Mouse (Mus musculus) ES-E14 (cell line): ENCODE data around the gene Pnkd. TPM values are rescaled to one million over a fixed set of nuclear protein-coding genes. Genes with fewer than 3 reads are reported as not detected.
A peak's percentile ranks its signal among the peaks of the same experiment; 100 is the strongest.
"Not testable (repeated sequence)": the region's sequence is repeated elsewhere in the genome, so short reads cannot be mapped to it uniquely, and the experiment has no call there.

Experiments
- DNase-seq: peaks from one replicate; pipeline ENCODE4 v3.0.0-alpha.2; 2013; ENCODE audit warnings: low read depth, low spot score
- H3K27ac ChIP-seq: 2 replicates; pipeline ENCODE4 v1.5.1; 2012; ENCODE audit warnings: low read depth, mild to moderate bottlenecking, low read length, moderate library complexity, mixed read lengths; ENCODE audit not compliant: poor library complexity, insufficient read depth, severe bottlenecking
- H3K36me3 ChIP-seq: 2 replicates; pipeline ENCODE4 v1.6.1; 2012; ENCODE audit warnings: mild to moderate bottlenecking, low read length, moderate library complexity, mixed read lengths; ENCODE audit not compliant: control insufficient read depth, poor library complexity, insufficient read depth, severe bottlenecking
- H3K4me1 ChIP-seq, 2 experiments: fragments of 150-350 bp in 1 of 2; sonication (generic) in 1 of 2; 2 replicates each; pipeline ENCODE4 v1.6.1; 2012; ENCODE audit warnings: low read length in 2 of 2, mild to moderate bottlenecking in 1 of 2, mixed read lengths in 1 of 2; ENCODE audit not compliant: control insufficient read depth in 2 of 2, insufficient read depth in 2 of 2, poor library complexity in 1 of 2
- H3K4me3 ChIP-seq, 2 experiments: fragments of 150-350 bp in 1 of 2; sonication (generic) in 1 of 2; 2 replicates each; pipeline ENCODE4 v1.5.1; 2012; ENCODE audit warnings: low read length in 2 of 2, low read depth in 1 of 2, mild to moderate bottlenecking in 1 of 2, mixed read lengths in 1 of 2; ENCODE audit not compliant: insufficient read depth in 1 of 2, poor library complexity in 1 of 2, severe bottlenecking in 1 of 2
- H3K9ac ChIP-seq: 2 replicates; pipeline ENCODE4 v1.6.1; 2012; ENCODE audit warnings: low read depth, mild to moderate bottlenecking, low read length, mixed read lengths; ENCODE audit not compliant: poor library complexity, insufficient read depth, severe bottlenecking
- H3K9me3 ChIP-seq: fragments of 150-350 bp; sonication (generic); 2 replicates; pipeline ENCODE4 v1.6.1; 2012; ENCODE audit warnings: low read depth, mild to moderate bottlenecking, low read length; ENCODE audit not compliant: control insufficient read depth, insufficient read depth
- CHD2 ChIP-seq: IDR thresholded peaks from 2 replicates; pipeline ENCODE4 v1.6.1; 2014; ENCODE audit warnings: mild to moderate bottlenecking, low read depth, low read length, inconsistent platforms
- HCFC1 ChIP-seq: IDR thresholded peaks from 2 replicates; pipeline ENCODE4 v1.6.1; 2012; ENCODE audit warnings: low read length, inconsistent platforms, borderline replicate concordance; ENCODE audit not compliant: insufficient read depth
- MAFK ChIP-seq: IDR thresholded peaks from 2 replicates; pipeline ENCODE4 v1.6.1; 2014; ENCODE audit warnings: mild to moderate bottlenecking, low read depth, low read length, inconsistent platforms; ENCODE audit not compliant: insufficient read depth
- ZC3H11A ChIP-seq: IDR thresholded peaks from 2 replicates; pipeline ENCODE4 v1.6.1; 2012; ENCODE audit warnings: low read depth, mild to moderate bottlenecking, inconsistent platforms, low read length, borderline replicate concordance
- ZNF384 ChIP-seq: IDR thresholded peaks from 2 replicates; pipeline ENCODE4 v1.6.1; 2012; ENCODE audit warnings: low read depth, low read length, inconsistent platforms
- in situ Hi-C, 2 experiments: fragments of 600-800 bp; cut with MboI; formaldehyde crosslinking; loops; one replicate each; pipeline ENCODE4 v1.15.1; 2025; ENCODE audit warnings: low sequenced_read_pairs in 2 of 2, inconsistent platforms in 1 of 2; ENCODE audit not compliant: unreplicated experiment in 2 of 2
- total RNA-seq: library from RNA; depleted of rRNA; stranded (reverse); fragments of 300-350 nt; gene quantifications from 2 replicates; pipeline ENCODE4 v1.2.3, GENCODE M21; 2012

Pnkd gene
- total RNA-seq, 1 experiment, result 63.9 TPM

DNA sequence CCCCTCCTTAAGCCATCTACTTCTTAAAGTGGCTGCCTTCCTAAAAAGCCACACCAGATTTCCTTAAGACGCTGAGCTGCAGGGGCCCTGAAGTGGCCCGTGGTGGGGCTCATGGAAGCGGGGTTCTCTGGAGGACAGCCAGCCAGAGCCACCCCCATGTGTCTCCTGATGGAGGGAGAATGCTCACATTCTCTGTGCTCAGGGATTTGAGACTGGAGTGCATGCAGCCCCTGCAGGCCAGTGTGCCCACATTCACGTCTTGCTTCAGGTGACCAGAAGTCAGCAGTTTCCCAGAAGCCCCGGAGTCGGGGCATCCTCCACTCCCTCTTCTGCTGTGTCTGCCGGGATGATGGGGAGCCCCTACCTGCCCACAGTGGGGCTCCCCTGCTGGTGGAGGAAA is 108.3 kb downstream of the Pnkd start:
- no peak overlapping the region for H3K27ac ChIP-seq
- TF ChIP-seq ZC3H11A (no peak), ZNF384 (no peak), MAFK (no peak), CHD2 (no peak), HCFC1 (no peak)
- peaks cover 0 to 20% of the 10 kb centered on the region in 2 experiments; a peak in 2 of 4 replicates for H3K4me1 ChIP-seq
- H3K36me3 ChIP-seq, result peaks cover 14% of the 10 kb centered on the region; the same call in 1 of the 2 replicates
- peak overlapping the region in 1 of 2 experiments; percentile 26; a peak in 1 of 4 replicates for H3K4me3 ChIP-seq
- peak overlapping the region; percentile 21; the same call in 1 of the 2 replicates for H3K9ac ChIP-seq
- in situ Hi-C loops, result no loop called here
- no peaks in the 10 kb centered on the region for H3K9me3 ChIP-seq
- no peak for DNase-seq

DNA sequence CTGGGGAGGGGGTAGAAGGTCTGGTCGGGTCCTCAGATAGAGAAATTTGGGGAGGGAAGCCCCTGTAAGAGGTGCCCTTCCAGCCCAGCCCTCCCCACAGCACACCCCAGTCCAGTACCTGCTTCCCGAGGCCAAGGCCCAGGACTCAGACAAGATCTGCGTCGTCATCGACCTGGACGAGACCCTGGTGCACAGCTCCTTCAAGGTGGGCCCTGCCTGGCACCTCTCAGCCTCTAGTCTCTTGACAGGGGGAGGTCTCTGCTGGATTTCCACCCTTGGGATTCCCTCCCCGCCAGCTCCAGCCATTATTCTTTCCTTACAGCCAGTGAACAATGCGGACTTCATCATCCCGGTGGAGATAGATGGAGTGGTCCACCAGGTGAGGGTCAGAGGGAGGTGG is 109.0 kb downstream of the Pnkd start:
- Histone ChIP-seq H3K27ac (no peak overlapping the region), H3K36me3 (peaks cover 14% of the 10 kb centered on the region; the same call in 1 of the 2 replicates), H3K9me3 (no peaks in the 10 kb centered on the region), H3K4me1 (peaks cover 0 to 20% of the 10 kb centered on the region in 2 experiments; a peak in 2 of 4 replicates), H3K4me3 (no peak overlapping the region), H3K9ac (no peak overlapping the region)
- in situ Hi-C loops, result no loop called here
- TF ChIP-seq HCFC1 (no peak), MAFK (no peak), CHD2 (no peak), ZC3H11A (no peak), ZNF384 (no peak)
- DNase-seq, result no peak

DNA sequence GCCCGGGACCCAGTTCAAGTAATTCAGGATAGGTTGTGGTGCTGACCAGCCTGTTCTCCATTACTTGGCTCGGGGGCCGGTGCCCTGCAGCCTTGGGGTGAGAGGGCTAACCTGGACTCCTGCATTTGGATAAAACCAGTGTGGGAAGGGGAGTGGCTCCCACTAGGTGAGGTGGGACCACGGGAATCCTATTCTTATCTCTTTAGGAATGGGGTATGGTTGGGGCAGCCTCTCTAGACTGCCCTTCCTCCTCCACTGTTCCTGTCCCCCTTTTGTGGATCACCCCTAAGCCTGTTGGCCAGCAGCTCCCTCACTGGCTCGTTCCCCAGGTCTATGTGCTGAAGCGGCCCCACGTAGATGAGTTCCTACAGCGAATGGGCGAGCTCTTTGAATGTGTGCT is 109.6 kb downstream of the Pnkd start:
- in situ Hi-C loops, result no loop called here
- H3K27ac ChIP-seq, result no peak overlapping the region
- no peak for DNase-seq
- peaks cover 14% of the 10 kb centered on the region; the same call in 1 of the 2 replicates for H3K36me3 ChIP-seq
- H3K9me3 ChIP-seq, result no peaks in the 10 kb centered on the region
- H3K4me1 ChIP-seq, result peaks cover 0 to 17% of the 10 kb centered on the region in 2 experiments; a peak in 2 of 4 replicates
- no peak overlapping the region for H3K9ac ChIP-seq
- TF ChIP-seq MAFK (no peak), ZNF384 (no peak), CHD2 (no peak)
- no peak overlapping the region; a peak in 1 of 4 replicates for H3K4me3 ChIP-seq

DNA sequence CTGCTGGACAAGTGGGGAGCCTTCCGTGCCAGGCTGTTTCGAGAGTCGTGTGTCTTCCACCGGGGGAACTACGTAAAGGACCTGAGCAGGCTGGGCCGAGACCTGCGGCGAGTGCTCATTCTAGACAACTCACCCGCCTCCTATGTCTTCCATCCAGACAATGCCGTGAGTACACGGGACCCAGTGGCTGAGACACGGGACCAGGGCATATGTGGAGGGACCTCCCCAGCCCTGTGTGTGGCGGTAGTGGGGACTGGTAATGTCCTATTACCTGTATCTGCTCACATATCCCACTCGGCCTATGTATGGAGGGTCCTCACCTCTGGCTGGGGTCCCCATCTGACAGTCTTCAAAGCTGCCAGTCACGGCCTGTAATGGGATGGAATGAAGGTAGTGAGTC is 110.1 kb downstream of the Pnkd start:
- Histone ChIP-seq H3K4me3 (no peak overlapping the region; a peak in 1 of 4 replicates), H3K9ac (no peak overlapping the region), H3K27ac (no peak overlapping the region), H3K36me3 (peaks cover 14% of the 10 kb centered on the region; the same call in 1 of the 2 replicates), H3K4me1 (peaks cover 0 to 14% of the 10 kb centered on the region in 2 experiments; a peak in 2 of 4 replicates), H3K9me3 (no peaks in the 10 kb centered on the region)
- in situ Hi-C loops, result no loop called here
- DNase-seq, result no peak
- TF ChIP-seq HCFC1, result no peak
- no peak for TF ChIP-seq ZNF384

DNA sequence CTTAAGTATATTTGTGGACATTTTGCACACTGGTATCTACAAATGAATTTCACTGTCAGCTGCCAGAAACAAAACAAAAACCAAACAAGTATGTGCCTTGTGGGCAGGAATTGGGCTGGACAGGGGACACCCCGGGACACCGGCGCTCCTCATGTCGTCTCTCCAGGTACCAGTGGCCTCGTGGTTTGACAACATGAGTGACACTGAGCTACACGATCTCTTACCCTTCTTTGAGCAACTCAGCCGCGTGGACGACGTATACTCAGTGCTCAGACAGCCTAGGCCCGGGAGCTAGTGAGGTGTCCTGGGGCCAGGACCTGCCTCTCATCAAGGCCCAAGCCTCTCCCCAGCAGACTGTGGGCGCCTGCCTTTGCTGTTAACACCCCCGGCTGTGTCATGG is 110.6 kb downstream of the Pnkd start:
- in situ Hi-C loops, result no loop called here
- DNase-seq, result no peak
- Histone ChIP-seq H3K4me1 (peaks cover 0 to 14% of the 10 kb centered on the region in 2 experiments; a peak in 2 of 4 replicates), H3K27ac (no peak overlapping the region), H3K4me3 (no peak overlapping the region), H3K9me3 (no peaks in the 10 kb centered on the region), H3K9ac (no peak overlapping the region), H3K36me3 (peaks cover 14% of the 10 kb centered on the region; the same call in 1 of the 2 replicates)
- TF ChIP-seq ZC3H11A, result no peak
- no peak for TF ChIP-seq CHD2
- no peak for TF ChIP-seq MAFK
- TF ChIP-seq HCFC1, result no peak
- no peak for TF ChIP-seq ZNF384

DNA sequence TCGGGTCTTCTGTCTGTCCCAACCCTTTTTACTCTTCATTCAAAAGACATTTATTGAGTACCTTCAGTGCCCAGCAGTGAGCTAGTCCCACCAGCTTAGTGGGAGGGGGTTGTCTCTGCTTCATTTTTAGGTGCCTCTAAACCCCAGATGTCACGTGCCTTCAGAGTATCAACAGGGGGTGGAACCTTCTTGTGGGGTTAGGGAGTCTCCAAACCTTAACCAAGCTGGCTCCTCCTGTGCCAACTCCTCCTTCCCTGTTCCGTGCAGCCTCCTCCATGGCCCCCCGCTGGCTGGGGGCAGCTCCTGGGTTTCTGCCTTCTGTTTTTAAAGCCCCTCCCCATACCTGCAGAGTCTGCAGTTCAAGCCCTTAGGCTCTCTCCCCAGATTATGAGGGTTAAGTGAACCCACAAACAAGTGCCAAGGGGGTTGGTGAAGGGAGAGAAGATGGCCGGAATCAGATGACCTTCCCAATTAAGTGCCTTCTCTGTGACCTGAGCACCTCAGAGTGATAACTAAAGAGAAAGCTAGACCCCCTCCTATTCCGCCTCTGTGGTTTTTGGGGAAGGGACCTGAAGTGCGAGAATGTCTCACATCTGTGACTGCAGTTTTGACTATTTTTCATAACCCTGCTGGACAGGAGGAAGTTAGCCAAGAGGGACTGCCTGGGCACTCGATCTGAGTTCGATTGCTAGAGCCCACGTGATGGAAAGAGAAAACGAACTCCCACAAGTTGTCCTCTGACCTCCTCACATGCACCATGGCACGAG is 111.9 kb downstream of the Pnkd start:
- H3K9me3 ChIP-seq, DNase-seq, in situ Hi-C loops: not testable (repeated sequence)
- Histone ChIP-seq H3K36me3 (peaks cover 14% of the 10 kb centered on the region; the same call in 1 of the 2 replicates), H3K4me3 (peak overlapping the region in 1 of 2 experiments; percentile 45; a peak in 2 of 4 replicates), H3K4me1 (peaks cover 0 to 17% of the 10 kb centered on the region in 2 experiments; a peak in 1 of 4 replicates), H3K9ac (peak overlapping the region; percentile 54), H3K27ac (peak overlapping the region; percentile 79)
